Mouse (Mus musculus) regulatory T cell (primary cell): Measurements from ENCODE around the gene Nsmce4a.

ENCODE experiments used
- in situ Hi-C: fragments of 300-600 bp; cut with MboI, MseI; formaldehyde crosslinking; loops from one replicate; pipeline ENCODE4 v1.15.1; 2025; ENCODE audit warnings: high pct_unique_total_duplicates

Nsmce4a gene

DNA sequence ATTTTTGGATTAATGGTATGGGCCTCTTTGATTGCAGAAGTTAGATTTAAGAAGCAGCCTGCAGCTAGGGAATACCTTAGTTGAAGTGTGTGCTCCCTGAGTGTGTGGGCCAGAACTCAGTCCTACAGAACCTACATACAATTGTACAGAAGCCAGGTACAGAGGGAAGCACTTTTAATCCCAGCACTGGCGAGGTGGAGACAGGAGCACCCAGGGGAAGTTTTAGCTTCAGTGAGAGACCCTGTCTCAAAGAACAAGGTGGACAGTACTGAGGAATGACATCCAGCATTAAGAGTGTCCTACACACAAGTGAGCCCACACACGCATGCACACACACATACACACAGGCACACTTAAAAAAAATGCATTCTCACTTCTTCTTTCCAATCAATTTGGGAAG lies 5.1 kb upstream of the Nsmce4a start:
- in situ Hi-C loops, result no loop called here

DNA sequence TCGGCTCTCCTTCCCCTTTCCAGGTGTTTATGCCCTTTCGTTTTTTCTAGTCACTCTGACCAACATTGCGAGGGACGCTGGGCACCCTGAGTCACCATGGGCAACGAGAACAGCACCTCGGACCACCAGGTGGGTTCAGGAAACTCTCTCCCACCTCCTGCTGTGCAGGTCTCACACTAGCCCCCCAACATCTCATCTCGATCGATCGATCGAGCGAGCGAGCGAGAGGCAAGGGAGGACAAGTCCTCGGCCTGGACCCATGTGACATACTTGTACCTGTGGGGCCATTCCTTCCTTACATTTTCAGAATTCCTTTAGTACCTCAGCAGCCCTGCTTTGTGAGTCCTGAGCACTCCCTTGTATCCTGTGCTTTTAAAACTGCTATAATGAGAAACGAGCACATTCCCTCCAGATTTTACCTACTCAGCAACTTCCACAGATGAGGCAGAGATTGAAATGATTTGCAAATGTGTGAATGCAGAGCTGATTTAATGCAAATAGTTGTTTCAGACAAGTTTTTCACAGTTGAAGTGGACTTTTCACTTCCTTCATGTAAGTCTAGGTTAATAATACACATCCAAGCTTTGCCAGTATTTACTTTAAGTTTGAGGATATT lies 4.6 kb upstream of the Nsmce4a start, which contains the start of gene Tacc2:
Tacc2 (plus strand) TSS at position 51 of the 616 bp plus-strand sequence.
- in situ Hi-C loops, result no loop called here

DNA sequence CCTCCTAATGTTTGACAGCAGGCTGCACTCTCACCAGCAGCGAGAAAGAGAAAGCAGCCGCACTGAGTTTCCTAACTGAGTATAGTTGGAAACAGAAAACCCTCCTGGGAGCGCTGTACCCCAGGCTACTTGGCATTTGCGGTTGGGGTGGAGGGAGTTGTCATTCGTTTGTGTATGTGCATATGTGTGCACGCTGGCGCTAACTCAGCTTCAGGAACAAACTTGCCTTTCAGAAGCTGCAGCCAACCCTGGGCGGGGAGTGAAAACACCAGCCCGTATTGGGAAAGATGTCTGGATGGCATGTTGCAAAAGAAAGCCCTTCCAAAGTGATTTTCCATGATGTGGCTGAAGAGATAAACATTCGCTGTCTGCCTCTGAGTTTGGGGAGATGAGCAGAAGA lies 4.1 kb upstream of the Nsmce4a start:
- in situ Hi-C loops, result no loop called here

DNA sequence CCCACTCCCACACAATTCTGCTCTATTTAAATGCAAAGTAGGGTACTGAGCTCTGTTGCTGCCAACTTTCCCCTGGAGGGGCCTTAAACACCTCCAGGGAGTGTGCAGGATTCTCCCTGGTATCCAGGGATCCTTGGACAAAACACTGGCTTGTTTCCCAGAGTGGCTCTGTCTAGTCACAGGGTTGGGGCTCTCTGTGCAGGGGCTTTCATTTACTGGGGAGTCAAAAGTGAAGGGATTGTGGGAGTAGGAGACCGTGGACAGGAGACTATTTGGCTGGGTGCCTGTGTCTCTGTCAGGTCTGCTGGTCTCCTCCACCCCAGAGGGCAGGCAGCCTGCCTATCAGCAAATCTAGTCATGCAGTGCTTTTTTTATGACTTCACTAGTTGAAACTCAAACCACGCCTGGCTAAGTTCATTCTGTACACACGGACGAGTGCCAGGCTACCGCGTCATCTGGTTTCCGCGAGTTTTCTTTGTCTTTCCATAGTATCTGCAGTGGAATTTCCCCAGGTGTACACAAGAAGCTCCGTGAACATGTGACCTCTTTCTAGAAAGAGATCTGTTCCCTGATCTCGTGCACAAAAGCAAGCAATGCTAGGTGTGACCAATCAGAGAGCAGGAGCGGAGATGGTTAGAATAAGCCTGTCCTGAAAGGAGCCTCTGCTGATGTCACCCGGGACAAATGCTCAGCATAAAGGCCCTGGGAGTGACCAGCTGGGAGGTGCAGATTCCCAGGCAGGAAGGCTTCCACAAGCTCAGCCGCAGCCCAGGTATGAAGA lies 1.5 kb upstream of the Nsmce4a start:
- in situ Hi-C loops, result no loop called here

DNA sequence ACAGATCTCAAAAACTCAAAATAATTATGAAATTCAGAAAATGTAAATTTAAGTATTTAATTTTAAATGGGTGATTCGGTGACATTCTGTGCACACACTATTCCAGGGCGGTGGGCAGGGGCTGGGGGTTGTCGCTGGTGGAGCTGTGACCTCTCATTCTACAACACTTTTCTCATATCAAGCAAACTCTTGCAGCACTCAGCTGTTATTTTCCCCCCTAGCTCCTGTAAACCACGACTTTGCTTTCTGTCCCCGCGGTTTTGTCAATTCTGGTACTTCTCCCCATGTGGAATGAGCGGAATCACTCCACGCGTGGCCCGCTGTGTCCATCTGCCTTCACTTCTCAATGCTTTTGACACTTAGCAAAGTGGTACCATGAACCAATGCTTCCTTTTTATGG lies 828 bp upstream of the Nsmce4a start:
- in situ Hi-C loops, result no loop called here

DNA sequence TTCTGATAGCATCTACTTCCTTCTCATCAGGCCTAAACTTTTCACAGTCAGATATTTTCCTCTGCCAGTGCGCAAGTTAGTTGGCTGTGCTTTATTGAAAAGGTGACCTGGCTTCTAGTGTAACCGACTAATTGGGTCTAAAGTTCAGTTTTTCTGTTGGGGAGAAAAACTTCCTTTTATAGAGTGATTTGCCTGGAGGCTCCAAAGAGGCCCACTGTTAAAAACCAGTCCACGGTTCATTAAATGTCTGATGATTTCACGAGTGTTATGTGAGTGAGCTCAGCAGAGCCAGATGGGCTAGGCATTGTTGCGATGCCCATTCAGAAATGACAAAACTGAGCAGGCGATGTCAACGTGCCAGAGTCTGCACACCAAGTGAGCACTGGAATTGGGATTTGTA lies 2.4 kb downstream of the Nsmce4a start:
- in situ Hi-C loops, result no loop called here

DNA sequence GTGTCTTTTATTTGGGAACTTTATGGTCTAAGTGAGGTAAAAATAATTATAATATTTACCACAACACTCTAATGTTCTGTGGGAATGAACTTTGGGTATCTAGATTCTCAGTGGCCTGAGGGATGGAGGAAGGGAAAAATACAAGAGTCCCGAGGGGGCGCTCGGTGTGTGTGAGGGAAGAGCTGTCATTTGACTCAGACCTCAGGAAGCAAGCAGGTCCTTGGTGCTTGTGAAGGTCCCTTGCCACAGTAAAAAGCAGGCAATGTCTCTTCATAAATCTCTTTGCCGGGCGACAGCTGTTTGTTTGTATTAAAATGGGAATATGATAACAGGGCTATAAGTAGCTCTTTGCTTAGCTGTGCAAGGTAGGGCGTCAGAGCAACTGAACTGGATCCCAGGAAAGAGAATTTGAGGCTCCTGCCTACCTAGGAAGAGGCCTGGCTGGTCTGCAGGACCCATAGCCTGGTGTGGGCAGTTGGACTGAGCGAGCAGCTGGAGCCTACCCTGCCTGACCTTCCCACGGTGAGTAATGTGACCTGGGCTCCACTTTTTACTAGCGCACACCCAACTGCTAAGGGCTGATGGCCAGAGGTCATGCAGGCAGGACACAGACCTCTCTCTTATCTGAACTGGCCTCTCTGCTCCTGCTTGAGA lies 4.0 kb downstream of the Nsmce4a start:
- in situ Hi-C loops, result no loop called here

DNA sequence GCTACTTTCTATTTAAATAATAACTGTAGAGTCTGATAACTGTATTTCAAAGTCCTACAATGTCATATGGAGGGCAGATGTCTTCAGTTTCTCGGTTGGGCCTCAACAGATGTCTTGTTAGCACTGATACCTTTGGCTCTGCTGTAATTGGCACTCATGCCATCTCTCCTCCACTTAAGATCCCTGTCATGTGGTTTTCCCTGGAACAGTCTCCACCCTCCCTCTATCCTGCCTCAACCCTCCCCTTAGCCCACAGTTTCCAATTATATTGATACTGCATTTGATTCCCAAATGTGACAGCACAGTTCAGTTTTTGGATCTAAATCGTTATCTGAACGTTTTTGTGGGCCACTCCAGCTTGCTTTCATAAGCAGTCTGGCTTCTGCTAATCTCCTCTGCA lies 8.3 kb downstream of the Nsmce4a start:
- in situ Hi-C loops, result no loop called here

DNA sequence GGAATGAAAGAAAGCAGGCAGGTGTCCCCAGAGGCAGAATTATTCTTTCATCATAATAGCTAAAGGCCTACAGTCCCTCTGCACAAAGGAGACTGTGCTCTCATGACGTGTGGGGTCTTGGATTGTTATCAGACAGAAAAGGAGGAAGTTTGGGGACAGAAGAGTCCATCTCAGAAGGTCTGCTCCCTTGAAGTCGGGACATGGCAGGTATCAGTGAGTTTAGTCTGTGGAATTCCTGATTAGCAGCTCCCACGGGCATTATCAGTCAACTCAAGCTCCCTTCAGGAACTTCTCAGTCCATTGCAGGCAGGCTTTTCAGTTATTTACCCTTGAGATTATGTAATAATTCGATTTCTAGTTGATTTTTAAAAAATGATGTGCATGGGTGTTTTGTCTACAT lies 9.0 kb downstream of the Nsmce4a start:
- in situ Hi-C loops, result no loop called here

DNA sequence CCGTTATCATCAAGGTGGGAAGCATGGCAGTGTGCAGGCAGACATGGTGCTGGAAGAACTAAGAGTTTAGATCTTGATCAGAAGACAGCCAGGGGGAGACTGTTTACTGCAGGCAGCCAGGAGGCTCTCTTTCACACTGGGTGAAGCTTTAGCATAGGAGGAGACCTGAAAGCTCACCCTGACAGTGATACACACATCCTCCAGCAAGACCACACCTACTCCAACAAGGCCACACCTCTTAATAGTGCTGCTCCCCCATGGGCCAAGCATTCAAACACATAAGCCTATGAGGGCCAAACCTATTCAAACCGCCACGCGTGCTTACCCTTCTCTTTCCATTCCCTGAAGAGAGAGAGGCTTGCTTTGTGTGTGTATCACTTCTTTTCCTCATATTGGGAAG lies 9.6 kb downstream of the Nsmce4a start:
- in situ Hi-C loops, result no loop called here

DNA sequence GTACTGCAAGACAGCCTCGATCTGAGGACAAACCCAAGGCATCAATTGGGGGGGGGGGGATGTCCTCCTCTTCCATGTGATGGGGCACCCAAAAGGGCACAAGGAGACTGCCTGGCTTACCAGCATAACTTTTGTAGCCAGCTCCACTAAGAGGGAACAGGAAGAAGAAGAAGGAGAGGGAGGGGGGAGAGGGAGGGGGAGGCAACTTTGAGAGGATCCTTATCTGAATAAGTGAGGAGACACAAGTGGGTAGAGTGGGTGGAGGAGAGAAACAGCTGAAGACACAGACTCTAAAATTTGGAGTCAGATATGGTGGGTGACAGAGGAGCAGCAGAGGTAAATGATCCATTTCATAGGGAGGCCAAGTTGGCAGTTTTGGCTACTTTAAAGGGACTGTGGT lies 12.0 kb downstream of the Nsmce4a start:
- in situ Hi-C loops, result no loop called here

DNA sequence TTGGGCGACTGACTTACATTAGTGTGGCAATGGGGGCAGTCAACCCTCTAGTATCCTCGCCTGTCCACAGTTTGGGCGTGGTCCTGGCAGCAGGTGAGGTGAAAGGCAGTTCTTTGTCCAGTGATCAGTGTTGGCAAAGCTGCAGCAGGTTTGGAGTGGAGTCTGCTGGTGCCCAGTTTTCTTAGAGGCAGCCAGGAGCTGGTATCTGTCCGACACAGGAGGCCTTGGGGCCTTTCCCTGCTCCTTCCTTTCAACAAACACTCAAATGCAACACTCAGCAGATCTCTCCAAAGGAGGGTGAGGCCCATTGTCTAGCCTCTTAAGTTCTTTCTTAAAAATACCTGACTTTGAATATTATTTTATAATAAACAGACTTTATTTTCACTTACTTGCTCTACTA lies 14.3 kb downstream of the Nsmce4a start:
- in situ Hi-C loops, result no loop called here

DNA sequence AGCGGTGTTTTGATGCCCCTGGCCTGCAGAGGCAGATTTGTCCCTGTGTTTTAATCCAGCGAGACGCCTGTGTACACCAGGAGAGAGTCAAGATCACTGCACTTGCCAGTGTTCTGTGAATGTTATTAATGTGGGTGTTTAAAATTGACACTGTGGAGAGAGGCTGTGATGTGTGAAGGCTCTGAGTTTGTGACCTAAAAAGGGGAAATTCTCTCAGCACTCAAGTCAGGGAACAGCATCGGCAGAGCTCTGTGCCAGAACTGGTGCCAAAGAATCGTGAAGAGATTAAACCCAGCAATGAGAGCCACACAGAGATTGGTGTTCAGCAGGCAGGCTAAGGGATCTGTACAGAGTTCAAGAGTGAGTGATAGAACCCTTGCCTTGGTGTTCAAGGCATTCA lies 17.3 kb downstream of the Nsmce4a start:
- in situ Hi-C loops, result no loop called here

DNA sequence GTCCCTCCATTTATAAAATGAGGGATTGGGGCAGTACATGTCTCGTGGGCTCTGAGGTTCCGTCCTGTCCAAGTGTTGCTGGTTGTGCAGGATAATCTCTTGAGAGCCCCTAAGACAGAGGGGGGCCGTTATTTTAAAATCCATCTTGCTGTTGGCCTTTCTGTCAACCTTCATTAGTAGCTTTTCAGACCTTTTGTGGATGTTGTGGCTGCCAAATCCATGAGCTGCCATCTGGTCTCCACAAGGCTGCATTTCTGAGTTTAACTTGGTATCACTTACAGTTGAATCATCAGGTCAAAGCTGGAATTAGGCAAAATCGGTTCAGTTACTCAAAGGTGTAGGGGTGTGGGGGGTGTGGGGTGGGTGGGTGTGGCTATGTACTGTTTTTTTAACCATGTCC lies 19.6 kb downstream of the Nsmce4a start:
- in situ Hi-C loops, result no loop called here

DNA sequence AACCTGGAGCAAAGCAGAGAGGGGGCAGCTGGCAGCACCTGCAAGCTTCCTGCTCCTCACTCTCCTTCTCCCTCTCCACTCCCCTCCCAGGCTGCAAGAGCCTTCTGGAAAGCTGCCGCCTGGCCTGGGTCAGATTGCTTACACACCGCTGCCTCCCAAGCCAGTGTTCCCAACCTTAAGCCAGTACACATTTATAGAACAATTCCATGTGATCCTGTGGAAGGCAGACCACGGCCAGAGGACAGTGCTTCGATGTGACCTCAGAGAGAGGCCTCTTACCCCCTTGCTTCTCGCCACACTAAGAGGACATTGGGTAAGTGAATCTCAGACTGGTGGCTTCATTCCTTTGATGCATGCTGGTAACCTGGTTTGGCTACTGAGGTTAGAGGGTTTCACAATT lies 20.1 kb downstream of the Nsmce4a start:
- in situ Hi-C loops, result no loop called here

DNA sequence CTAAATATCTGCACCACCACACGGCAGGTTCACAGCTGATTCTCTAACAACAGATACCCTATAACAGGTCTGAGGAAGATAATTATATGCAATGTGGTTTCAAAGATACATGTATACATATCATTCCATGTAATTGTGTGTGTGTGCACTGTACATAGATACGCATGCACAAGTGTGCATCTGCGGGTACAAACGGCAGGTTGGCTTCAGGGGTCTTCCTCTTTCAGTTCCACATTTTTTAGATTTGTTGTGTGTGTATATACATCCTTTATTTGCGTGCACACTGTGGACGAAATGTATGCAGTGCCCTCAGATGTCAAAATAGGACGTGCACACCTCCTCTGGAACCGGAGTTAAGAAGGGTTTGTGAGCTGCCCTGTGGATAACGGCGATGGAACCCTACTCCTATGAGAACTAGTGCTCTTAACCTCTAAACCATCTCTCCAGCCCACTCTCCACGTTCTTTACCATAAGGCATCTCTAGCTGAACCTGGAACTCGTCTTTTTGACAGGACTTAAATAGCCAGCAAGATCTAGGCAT lies 25.2 kb downstream of the Nsmce4a start:
- in situ Hi-C loops, result loop anchor here (5.0 to 25.0 kb wide), 2 partner anchors 95 to 815 kb away; partner anchors contain the start of genes 2310057M21Rik and Pstk

DNA sequence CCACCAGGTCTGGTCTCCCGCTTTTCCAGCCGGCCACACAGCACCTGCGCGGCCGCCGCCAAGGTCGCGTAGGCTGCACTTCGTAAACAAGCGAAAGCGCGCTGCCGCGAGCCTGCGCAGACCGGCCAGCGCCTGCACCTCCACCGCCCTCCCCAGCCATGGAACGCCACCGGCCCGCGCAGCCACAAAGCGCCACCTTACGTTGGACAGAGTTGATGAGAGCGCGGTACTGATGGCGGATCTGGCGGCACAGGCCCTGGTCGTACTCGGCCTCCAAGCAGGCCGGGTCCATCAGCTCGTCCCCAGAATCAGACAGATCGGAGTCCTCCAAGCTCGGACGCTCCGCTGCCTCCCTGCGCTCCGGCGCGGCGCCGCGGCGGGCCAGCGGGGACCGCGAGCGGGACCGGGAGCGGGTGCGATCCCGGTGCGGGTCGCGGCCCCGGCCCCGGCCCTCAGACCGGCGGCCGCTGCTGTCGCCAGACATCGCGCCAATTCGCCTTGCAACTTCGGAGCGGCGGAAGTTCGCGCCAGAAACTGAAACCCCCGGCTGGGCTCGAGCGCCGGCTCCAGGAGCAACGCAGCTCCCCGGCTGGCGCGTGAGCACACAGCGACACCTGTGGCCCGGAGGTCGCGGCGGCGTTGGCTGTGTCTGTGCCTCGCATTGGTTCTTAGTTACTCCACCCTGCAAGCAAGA lies 26.0 kb downstream of the Nsmce4a start:
- in situ Hi-C loops, result loop anchor here (5.0 to 25.0 kb wide), 2 partner anchors 95 to 815 kb away; partner anchors contain the start of genes 2310057M21Rik and Pstk

DNA sequence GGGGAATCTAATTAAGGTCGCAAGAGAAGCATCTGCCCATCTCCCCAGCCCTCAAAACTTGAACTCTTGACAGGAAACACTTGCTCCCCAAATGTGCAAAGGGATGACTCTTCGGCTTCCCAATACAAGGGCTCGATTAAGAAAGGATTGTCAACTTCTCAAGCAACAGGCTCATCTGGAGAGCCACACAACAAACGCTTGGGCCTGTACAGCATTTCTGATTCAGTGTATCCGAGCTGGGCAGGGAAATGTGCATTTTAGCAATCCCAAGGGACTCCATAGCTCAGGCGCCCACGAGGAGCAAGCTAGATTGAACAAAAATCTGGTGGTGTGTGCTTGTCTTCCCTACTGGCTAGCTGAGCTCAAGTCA lies 26.5 kb downstream of the Nsmce4a start:
- in situ Hi-C loops, result loop anchor here (5.0 to 25.0 kb wide), 2 partner anchors 96 to 816 kb away; partner anchors contain the start of genes 2310057M21Rik and Pstk

DNA sequence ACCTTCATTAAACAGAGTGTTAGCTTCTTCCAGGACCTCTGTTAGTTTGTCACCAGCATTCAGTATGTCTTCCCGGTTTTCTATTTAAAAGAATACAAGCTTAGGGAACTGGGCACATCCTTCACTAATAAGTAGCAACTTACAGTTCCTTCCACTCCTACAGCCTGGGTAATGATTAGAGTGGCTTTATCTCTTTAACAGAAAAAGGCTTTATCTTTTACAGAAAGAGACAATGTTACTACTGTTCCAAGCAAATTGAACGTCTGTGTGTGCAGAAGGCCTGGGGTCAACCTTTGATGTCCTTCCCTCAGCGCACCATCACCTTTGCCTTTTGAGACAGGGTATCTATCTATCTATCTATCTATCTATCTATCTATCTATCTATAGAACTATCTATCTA lies 27.0 kb downstream of the Nsmce4a start:
- in situ Hi-C loops, result loop anchor here (5.0 to 25.0 kb wide), 2 partner anchors 96 to 816 kb away; partner anchors contain the start of genes 2310057M21Rik and Pstk

DNA sequence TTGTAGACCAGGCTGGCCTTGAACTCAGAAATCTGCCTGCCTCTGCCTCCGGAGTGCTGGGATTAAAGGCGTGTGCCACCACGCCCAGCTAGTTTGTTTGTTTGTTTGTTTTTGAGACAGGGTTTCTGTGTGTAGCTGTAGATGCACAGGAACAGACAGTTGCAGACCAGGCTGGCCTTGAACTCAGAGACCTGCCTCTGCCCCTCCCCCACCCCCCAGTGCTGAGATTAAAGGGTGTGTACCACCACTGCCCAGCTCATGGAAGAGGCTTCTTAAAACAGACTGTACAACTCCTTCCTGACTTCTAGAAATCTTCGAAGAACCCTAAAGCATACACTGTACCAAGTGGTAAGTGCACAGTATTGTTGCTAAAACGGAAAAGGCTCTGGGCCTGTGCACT lies 27.5 kb downstream of the Nsmce4a start:
- in situ Hi-C loops, result loop anchor here (5.0 to 25.0 kb wide), 2 partner anchors 97 to 817 kb away; partner anchors contain the start of genes 2310057M21Rik and Pstk

DNA sequence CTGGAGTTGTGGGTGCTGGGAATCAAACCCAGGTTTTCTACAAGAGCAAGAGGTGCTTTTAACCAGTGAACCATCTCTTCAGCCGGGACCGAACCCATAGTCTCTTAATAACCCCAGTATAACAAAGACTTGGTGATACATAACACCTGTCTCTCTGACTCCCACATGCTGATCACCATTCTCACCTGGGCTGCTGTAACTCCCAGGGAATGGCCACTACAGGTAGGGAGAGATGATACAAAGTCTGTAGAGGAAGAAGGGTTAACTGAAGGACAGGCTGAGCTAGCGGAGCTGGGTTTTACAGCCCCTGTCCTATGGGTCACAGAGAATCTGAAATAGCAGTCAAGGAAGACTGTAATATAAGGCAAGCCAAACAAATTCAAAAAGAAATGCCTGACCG lies 29.7 kb downstream of the Nsmce4a start:
- in situ Hi-C loops, result loop anchor here (25.0 kb wide), 1 partner anchor 819 kb away; the partner anchor contains the start of genes 2310057M21Rik and Pstk
